Mouse (Mus musculus): ENCODE data around the gene Lrp3.
A peak's percentile ranks its signal among the peaks of the same experiment; 100 is the strongest.

Lrp3 gene

GRCm38 (mm10) chr7:35189699-35190098 is 25.6 kb downstream of the Lrp3 start:
- DNase-seq (ENCODE audit: low read depth), result no peak

- DNase-seq (ENCODE audit: low read depth), result no peak
These were observed 29.3 kb downstream of the Lrp3 start, which contains the start of gene Slc7a10 for GRCm38 (mm10) chr7:35185889-35186569. Gene Slc7a10, plus strand, starts transcription at chr7:35186385.

- DNase-seq (ENCODE audit: low read depth), result no peak
These were observed 30.2 kb downstream of the Lrp3 start for GRCm38 (mm10) chr7:35184833-35185724.

- DNase-seq (ENCODE audit: low read depth), result no peak
These were observed 38.6 kb downstream of the Lrp3 start for GRCm38 (mm10) chr7:35176412-35177381.

GRCm38 (mm10) chr7:35175533-35175932 is 39.8 kb downstream of the Lrp3 start:
- DNase-seq (ENCODE audit: low read depth), result no peak

- DNase-seq (ENCODE audit: low read depth), result no peak
These were observed 42.8 kb downstream of the Lrp3 start for GRCm38 (mm10) chr7:35172519-35172918.

GRCm38 (mm10) chr7:35171867-35172382 is 43.4 kb downstream of the Lrp3 start:
- peak; percentile 94 for DNase-seq (ENCODE audit: low read depth)

- peak; percentile 73 for DNase-seq (ENCODE audit: low read depth)
These were observed 46.0 kb downstream of the Lrp3 start for GRCm38 (mm10) chr7:35169341-35169740.

GRCm38 (mm10) chr7:35167925-35168324 is 47.4 kb downstream of the Lrp3 start:
- DNase-seq (ENCODE audit: low read depth), result no peak

GRCm38 (mm10) chr7:35166988-35167387 is 48.3 kb downstream of the Lrp3 start:
- DNase-seq (ENCODE audit: low read depth), result no peak

GRCm38 (mm10) chr7:35164131-35164530 is 51.2 kb downstream of the Lrp3 start:
- no peak for DNase-seq (ENCODE audit: low read depth)

- no peak for DNase-seq (ENCODE audit: low read depth)
These were observed 51.7 kb downstream of the Lrp3 start for GRCm38 (mm10) chr7:35163600-35163999.

- DNase-seq (ENCODE audit: low read depth), result no peak
These were observed 52.9 kb downstream of the Lrp3 start for GRCm38 (mm10) chr7:35162443-35162842.

GRCm38 (mm10) chr7:35157512-35157911 is 57.8 kb downstream of the Lrp3 start:
- no peak for DNase-seq (ENCODE audit: low read depth)

GRCm38 (mm10) chr7:35156561-35157477 is 58.5 kb downstream of the Lrp3 start:
- no peak for DNase-seq (ENCODE audit: low read depth)

- DNase-seq (ENCODE audit: low read depth), result no peak
These were observed 60.8 kb downstream of the Lrp3 start for GRCm38 (mm10) chr7:35154449-35154848.

- DNase-seq (ENCODE audit: low read depth), result no peak
These were observed 64.4 kb downstream of the Lrp3 start for GRCm38 (mm10) chr7:35150860-35151259.

Data from c-Kit-positive CD71-negative TER-119-negative erythroid progenitor cells, embryonic 14.5 days (primary cell).